Mouse (Mus musculus) heart, adult 2 months (tissue): ENCODE measurements around the gene Elavl1.

Experiments
- CTCF ChIP-seq: fragments of 200-600 bp; IDR thresholded peaks from 2 replicates; pipeline ENCODE4 v1.8.1; 2022; ENCODE audit warnings: antibody characterized with exemption, mild to moderate bottlenecking, moderate library complexity
- EP300 ChIP-seq: fragments of 200-500 bp; IDR thresholded peaks from 2 replicates; pipeline ENCODE4 v1.6.1; 2011; ENCODE audit warnings: low read depth, low read length, control low read depth; ENCODE audit not compliant: insufficient read depth
- POLR2A ChIP-seq: fragments of 200-500 bp; IDR thresholded peaks from 2 replicates; pipeline ENCODE4 v1.6.1; 2011; ENCODE audit warnings: mild to moderate bottlenecking, low read depth, low read length, control low read depth; ENCODE audit not compliant: insufficient read depth

GRCm38 (mm10) chr8:4318796-4319572 is 6.2 kb downstream of the Elavl1 start:
- TF ChIP-seq CTCF (no peak), POLR2A (no peak), EP300 (no peak)
